Mouse (Mus musculus) midbrain, embryonic 11.5 days (tissue): ENCODE results near the gene Col6a2. TPM values are rescaled to one million over a fixed set of nuclear protein-coding genes. Genes with fewer than 3 reads are reported as not detected.

Experiments
- ATAC-seq: fragments of 200-750 bp; cut with Nextera tagmentation; 2 replicates; pipeline ENCODE4 v1.8.0; 2017; ENCODE audit warnings: moderate TSS enrichment, moderate library complexity; ENCODE audit not compliant: low FRiP score
- DNase-seq: peaks from one replicate; pipeline ENCODE4 v3.0.0; 2015; ENCODE audit warnings: low spot score; ENCODE audit errors: missing footprints
- H3K27ac ChIP-seq: fragments of 300-500 bp; sonication (generic); 2 replicates; pipeline ENCODE4 v1.5.1; 2014; ENCODE audit warnings: low read depth, low read length
- H3K27me3 ChIP-seq: fragments of 300-500 bp; sonication (generic); 2 replicates; pipeline ENCODE4 v1.6.1; 2014; ENCODE audit warnings: mild to moderate bottlenecking, low read length, moderate library complexity, mixed read lengths; ENCODE audit not compliant: control insufficient read depth, insufficient read depth
- H3K36me3 ChIP-seq: fragments of 300-500 bp; sonication (generic); 2 replicates; pipeline ENCODE4 v1.6.1; 2014; ENCODE audit warnings: mild to moderate bottlenecking, low read length, moderate library complexity, mixed read lengths; ENCODE audit not compliant: control insufficient read depth, insufficient read depth
- H3K4me1 ChIP-seq: fragments of 300-500 bp; sonication (generic); 2 replicates; pipeline ENCODE4 v1.6.1; 2014; ENCODE audit warnings: low read length; ENCODE audit not compliant: control insufficient read depth, insufficient read depth
- H3K4me2 ChIP-seq: fragments of 300-500 bp; sonication (generic); 2 replicates; pipeline ENCODE4 v1.6.1; 2014; ENCODE audit warnings: mild to moderate bottlenecking, moderate library complexity
- H3K4me3 ChIP-seq: fragments of 300-500 bp; sonication (generic); 2 replicates; pipeline ENCODE4 v1.5.1; 2014; ENCODE audit warnings: low read depth, low read length
- H3K9ac ChIP-seq: fragments of 300-500 bp; sonication (generic); 2 replicates; pipeline ENCODE4 v1.6.1; 2014; ENCODE audit warnings: low read length
- H3K9me3 ChIP-seq: fragments of 300-500 bp; sonication (generic); 2 replicates; pipeline ENCODE4 v1.6.1; 2016; ENCODE audit warnings: low read length; ENCODE audit not compliant: control insufficient read depth
- WGBS: fragments of 180-500 bp; shearing (Covaris S2); extraction: QIAGEN DNeasy Blood & Tissue Kit; methylation state at CpG from one replicate; pipeline ENCODE4 v1.1.7; 2014; 5-methylcytosine and 5-hydroxymethylcytosine counted together
- polyA plus RNA-seq: library from polyadenylated mRNA; unstranded; fragments of >200 nt; fragmentation: Nextera tagmentation; extraction: Ambion mirVana; gene quantifications from 2 replicates; pipeline ENCODE4 v1.2.1, GENCODE M21; 2014

Gene Col6a2
- polyA plus RNA-seq, 1 experiment from 2014 or later: 10.7 TPM

DNA sequence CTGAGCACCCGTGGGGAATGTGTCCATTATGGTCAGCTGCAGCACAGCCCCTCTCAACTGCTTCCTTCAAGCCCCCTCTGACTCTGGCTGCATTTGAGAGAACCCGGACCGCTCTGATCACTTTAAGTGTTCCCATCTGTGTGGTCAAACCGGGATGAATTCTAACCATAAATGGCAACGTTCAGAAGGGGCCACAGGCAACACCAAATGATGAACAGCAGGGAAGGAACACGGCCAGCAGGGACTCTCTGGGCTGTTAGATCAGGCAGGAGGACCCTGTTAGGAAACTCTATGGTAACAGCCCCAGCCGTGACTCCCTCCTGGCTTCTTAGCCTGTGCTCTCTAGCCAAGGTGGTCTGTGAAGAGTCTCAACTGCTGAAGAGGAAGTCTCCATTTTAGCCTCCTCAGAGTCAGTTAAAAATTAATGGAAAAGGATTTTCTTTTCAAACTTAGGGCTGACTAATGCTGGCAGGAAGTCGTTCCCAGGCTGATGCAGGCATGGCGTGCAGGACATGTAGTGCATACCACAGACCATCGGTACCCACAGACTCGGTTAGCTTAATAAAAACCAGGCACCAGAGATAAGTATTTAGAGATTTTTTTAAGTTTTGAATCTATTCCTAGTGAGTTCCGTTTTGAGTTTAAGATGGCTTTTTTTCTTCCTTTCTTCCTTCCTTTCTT is 27.4 kb upstream of the Col6a2 start:
- no peak for DNase-seq
- H3K4me3 ChIP-seq: no peak overlapping the region
- no peaks in the 10 kb centered on the region for H3K9me3 ChIP-seq
- no peaks in the 10 kb centered on the region for H3K27me3 ChIP-seq
- no peak overlapping the region for H3K4me2 ChIP-seq
- no peaks in the 10 kb centered on the region for H3K36me3 ChIP-seq
- H3K4me1 ChIP-seq: no peaks in the 10 kb centered on the region
- ATAC-seq: no peak
- WGBS: 73% methylated on average over 12 of the region's 12 CpGs
- H3K27ac ChIP-seq: no peak overlapping the region
- H3K9ac ChIP-seq: no peak overlapping the region

GRCm38 (mm10) chr10:76648738-76649137 is 25.3 kb upstream of the Col6a2 start:
- Histone ChIP-seq H3K9me3 (no peaks in the 10 kb centered on the region), H3K4me2 (no peak overlapping the region), H3K27me3 (no peaks in the 10 kb centered on the region), H3K36me3 (no peaks in the 10 kb centered on the region), H3K9ac (no peak overlapping the region), H3K4me1 (no peaks in the 10 kb centered on the region), H3K27ac (no peak overlapping the region), H3K4me3 (no peak overlapping the region)
- DNase-seq (no peak), ATAC-seq (no peak)
- 87% methylated on average over 10 of the region's 10 CpGs for WGBS

DNA sequence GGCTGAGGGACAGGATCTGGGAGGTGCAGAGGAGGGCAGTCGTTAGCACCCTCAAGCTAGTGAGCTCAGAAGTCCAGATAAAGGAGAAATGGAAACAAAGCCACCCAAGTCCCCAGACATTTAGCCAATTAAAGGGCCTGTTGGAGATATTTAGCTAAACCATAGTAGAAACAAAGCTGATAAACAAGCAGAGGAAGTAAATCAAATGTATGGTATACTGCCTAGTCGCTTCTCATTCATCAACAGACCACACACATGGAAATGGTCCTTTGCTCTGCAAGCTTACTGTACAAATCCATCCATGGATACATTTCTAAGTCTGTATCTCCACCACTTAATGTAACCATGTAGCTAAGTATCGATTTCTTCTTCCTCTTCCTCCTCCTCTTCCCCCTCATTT is 24.0 kb upstream of the Col6a2 start:
- Histone ChIP-seq H3K27ac (no peak overlapping the region), H3K36me3 (no peaks in the 10 kb centered on the region), H3K4me2 (no peak overlapping the region), H3K4me1 (no peaks in the 10 kb centered on the region), H3K9me3 (no peaks in the 10 kb centered on the region), H3K27me3 (no peaks in the 10 kb centered on the region), H3K9ac (no peak overlapping the region), H3K4me3 (no peak overlapping the region)
- ATAC-seq (no peak), DNase-seq (no peak)
- WGBS: 82% methylated on average over 3 of the region's 3 CpGs

DNA sequence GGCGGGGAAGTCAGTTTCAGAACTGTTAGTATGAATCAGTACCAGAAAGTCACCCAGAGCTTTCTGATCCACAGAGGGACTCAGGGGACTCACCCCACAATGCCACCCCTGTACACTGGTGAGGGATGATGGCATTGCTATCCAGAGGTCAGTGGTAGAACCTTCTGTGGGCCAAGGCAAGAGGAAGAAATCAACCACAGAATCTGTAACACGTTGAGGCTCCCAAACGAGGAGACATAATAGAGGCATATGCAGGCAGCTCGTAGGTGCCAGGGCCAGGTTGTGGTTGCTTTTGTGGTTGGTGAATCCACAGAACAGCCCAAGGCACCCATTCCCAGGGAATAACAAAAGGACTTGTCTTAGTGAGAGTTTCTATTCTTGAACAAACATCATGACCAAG is 22.3 kb upstream of the Col6a2 start:
- Histone ChIP-seq H3K27me3 (no peaks in the 10 kb centered on the region), H3K4me2 (no peak overlapping the region), H3K36me3 (no peaks in the 10 kb centered on the region), H3K9me3 (no peaks in the 10 kb centered on the region), H3K27ac (no peak overlapping the region), H3K9ac (no peak overlapping the region), H3K4me1 (no peaks in the 10 kb centered on the region), H3K4me3 (no peak overlapping the region)
- DNase-seq (no peak), ATAC-seq (no peak)
- WGBS: 90% methylated on average over 4 of the region's 4 CpGs

- DNase-seq (no peak), ATAC-seq (no peak)
- no peaks in the 10 kb centered on the region for H3K9me3 ChIP-seq
- H3K36me3 ChIP-seq: no peaks in the 10 kb centered on the region
- H3K27me3 ChIP-seq: no peaks in the 10 kb centered on the region
- H3K9ac ChIP-seq: no peak overlapping the region
- no peaks in the 10 kb centered on the region for H3K4me1 ChIP-seq
- H3K4me2 ChIP-seq: no peak overlapping the region
- H3K27ac ChIP-seq: no peak overlapping the region
- H3K4me3 ChIP-seq: no peak overlapping the region
Measured at GRCm38 (mm10) chr10:76645066-76645465, 21.6 kb upstream of the Col6a2 start.

GRCm38 (mm10) chr10:76643999-76644398 is 20.6 kb upstream of the Col6a2 start:
- no peaks in the 10 kb centered on the region for H3K27me3 ChIP-seq
- DNase-seq (no peak), ATAC-seq (no peak)
- 87% methylated on average over 4 of the region's 4 CpGs for WGBS
- no peak overlapping the region for H3K4me2 ChIP-seq
- no peak overlapping the region for H3K9ac ChIP-seq
- H3K9me3 ChIP-seq: no peaks in the 10 kb centered on the region
- no peak overlapping the region for H3K27ac ChIP-seq
- no peaks in the 10 kb centered on the region for H3K4me1 ChIP-seq
- H3K4me3 ChIP-seq: no peak overlapping the region
- no peaks in the 10 kb centered on the region for H3K36me3 ChIP-seq

DNA sequence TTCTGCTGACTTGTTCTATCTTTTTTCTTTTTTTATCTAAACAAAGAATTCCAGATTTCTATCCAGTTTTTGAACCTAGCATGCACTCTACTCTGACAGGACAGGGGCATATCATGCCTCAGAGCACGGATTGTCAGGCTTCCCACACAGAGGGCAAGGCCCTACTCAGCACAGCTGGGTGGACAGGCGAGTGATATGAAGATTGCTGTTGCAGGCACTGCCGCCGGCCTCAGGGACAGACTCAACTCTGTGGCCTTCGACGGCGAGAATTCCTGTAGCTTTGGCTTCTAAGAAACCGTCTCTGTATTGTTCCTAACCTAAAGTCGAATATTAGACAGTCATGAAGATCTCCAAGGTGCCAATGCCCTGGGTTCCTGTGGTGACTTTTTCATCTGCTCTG is 20.0 kb upstream of the Col6a2 start:
- H3K27me3 ChIP-seq: no peaks in the 10 kb centered on the region
- WGBS: 84% methylated on average over 9 of the region's 9 CpGs
- ATAC-seq (no peak), DNase-seq (no peak)
- no peaks in the 10 kb centered on the region for H3K4me1 ChIP-seq
- H3K4me3 ChIP-seq: no peak overlapping the region
- H3K9me3 ChIP-seq: no peaks in the 10 kb centered on the region
- no peak overlapping the region for H3K4me2 ChIP-seq
- no peak overlapping the region for H3K27ac ChIP-seq
- no peaks in the 10 kb centered on the region for H3K36me3 ChIP-seq
- no peak overlapping the region for H3K9ac ChIP-seq

- no peak overlapping the region for H3K9ac ChIP-seq
- 75% methylated on average over 9 of the region's 9 CpGs for WGBS
- no peak overlapping the region for H3K4me2 ChIP-seq
- no peaks in the 10 kb centered on the region for H3K36me3 ChIP-seq
- ATAC-seq: no peak
- no peaks in the 10 kb centered on the region for H3K27me3 ChIP-seq
- H3K27ac ChIP-seq: no peak overlapping the region
- H3K9me3 ChIP-seq: no peaks in the 10 kb centered on the region
- H3K4me3 ChIP-seq: no peak overlapping the region
- H3K4me1 ChIP-seq: no peaks in the 10 kb centered on the region
- no peak for DNase-seq
Measured at GRCm38 (mm10) chr10:76642628-76643434, 19.4 kb upstream of the Col6a2 start.

GRCm38 (mm10) chr10:76641894-76642627 is 18.6 kb upstream of the Col6a2 start:
- no peak overlapping the region for H3K4me3 ChIP-seq
- no peak overlapping the region for H3K9ac ChIP-seq
- no peak overlapping the region for H3K27ac ChIP-seq
- H3K27me3 ChIP-seq: no peaks in the 10 kb centered on the region
- ATAC-seq (no peak), DNase-seq (no peak)
- no peaks in the 10 kb centered on the region for H3K36me3 ChIP-seq
- WGBS: 90% methylated on average over 13 of the region's 13 CpGs
- no peaks in the 10 kb centered on the region for H3K9me3 ChIP-seq
- no peak overlapping the region for H3K4me2 ChIP-seq
- no peaks in the 10 kb centered on the region for H3K4me1 ChIP-seq
